Mouse (Mus musculus) limb, embryonic 10.5 days (tissue): ENCODE measurements around the gene Trim30d. TPM values are rescaled to one million over a fixed set of nuclear protein-coding genes. Genes with fewer than 3 reads are reported as not detected.
A peak's percentile ranks its signal among the peaks of the same experiment; 100 is the strongest.
"Not testable (repeated sequence)": the region's sequence is repeated elsewhere in the genome, so short reads cannot be mapped to it uniquely, and the experiment has no call there.

ENCODE experiments used
- DNase-seq: peaks from one replicate; pipeline ENCODE4 v3.0.0-alpha.2; 2017; ENCODE audit warnings: low spot score
- H3K27ac ChIP-seq: fragments of 300-500 bp; sonication (generic); 2 replicates; pipeline ENCODE4 v1.5.1; 2016; ENCODE audit warnings: mild to moderate bottlenecking
- H3K27me3 ChIP-seq: fragments of 300-500 bp; sonication (generic); 2 replicates; pipeline ENCODE4 v1.6.1; 2016; ENCODE audit warnings: low read depth, mild to moderate bottlenecking; ENCODE audit not compliant: poor library complexity, severe bottlenecking
- H3K36me3 ChIP-seq: fragments of 300-500 bp; sonication (generic); 2 replicates; pipeline ENCODE4 v1.6.1; 2016; ENCODE audit warnings: mild to moderate bottlenecking, moderate library complexity
- H3K4me1 ChIP-seq: fragments of 300-500 bp; sonication (generic); 2 replicates; pipeline ENCODE4 v1.6.1; 2016
- H3K4me3 ChIP-seq: fragments of 300-500 bp; sonication (generic); 2 replicates; pipeline ENCODE4 v1.5.1; 2016; ENCODE audit warnings: mild to moderate bottlenecking, moderate library complexity
- H3K9me3 ChIP-seq: fragments of 300-500 bp; sonication (generic); replicated peaks from 2 replicates; pipeline ENCODE4 v1.6.1; 2016; ENCODE audit warnings: mild to moderate bottlenecking
- WGBS: fragments of 180-500 bp; shearing (Covaris S2); methylation state at CpG from one replicate; pipeline ENCODE4 v1.1.7; 2016; 5-methylcytosine and 5-hydroxymethylcytosine counted together
- polyA plus RNA-seq: library from polyadenylated mRNA; unstranded; fragments of >200 nt; fragmentation: Nextera tagmentation; extraction: Ambion mirVana; gene quantifications from 2 replicates; pipeline ENCODE4 v1.2.1, GENCODE M21; 2016

Trim30d gene
- polyA plus RNA-seq, result 0.11 TPM in 1 of 2 replicates, not detected in the other

GRCm38 (mm10) chr7:104507421-104508065 lies at the start of gene Trim30d:
TSS of gene Trim30d (minus strand) at chr7:104507849.
- H3K4me1 ChIP-seq, H3K36me3 ChIP-seq, H3K4me3 ChIP-seq, H3K27me3 ChIP-seq, H3K27ac ChIP-seq, H3K9me3 ChIP-seq, DNase-seq: not testable (repeated sequence)

- Histone ChIP-seq H3K27ac (no peak overlapping the region), H3K4me3 (no peak overlapping the region), H3K27me3 (no peaks in the 10 kb centered on the region), H3K36me3 (no peaks in the 10 kb centered on the region), H3K4me1 (no peaks in the 10 kb centered on the region), H3K9me3 (no peaks in the 10 kb centered on the region)
- 75% methylated on average over 1 of the region's 1 CpGs for WGBS
- DNase-seq, result no peak
Observed at GRCm38 (mm10) chr7:104552700-104553099, 45.1 kb upstream of the Trim30d start.

- WGBS, result 81% methylated on average over 5 of the region's 5 CpGs
Observed at GRCm38 (mm10) chr7:104549833-104550232, 42.2 kb upstream of the Trim30d start, which contains the start of gene Olfr651. TSS of gene Olfr651 (plus strand) at chr7:104550133.

GRCm38 (mm10) chr7:104501589-104502371 lies 5.9 kb downstream of the Trim30d start:
- H3K4me3 ChIP-seq, result peak overlapping the region; percentile 58
- H3K4me1 ChIP-seq, result no peaks in the 10 kb centered on the region
- no peaks in the 10 kb centered on the region for H3K36me3 ChIP-seq
- no peaks in the 10 kb centered on the region for H3K9me3 ChIP-seq
- DNase-seq, result peak; percentile 60
- 2% methylated on average over 59 of the region's 59 CpGs for WGBS
- H3K27ac ChIP-seq, result peak overlapping the region; percentile 80
- peaks cover 10% of the 10 kb centered on the region; the same call in 1 of the 2 replicates for H3K27me3 ChIP-seq

More at GRCm38 (mm10) chr7:104549833-104550232, 42.2 kb upstream of the Trim30d start, which contains the start of gene Olfr651:
- no peaks in the 10 kb centered on the region for H3K27me3 ChIP-seq
- H3K9me3 ChIP-seq, result no peaks in the 10 kb centered on the region
- no peak within 1 kb of the TSS for H3K4me3 ChIP-seq
- no peak for DNase-seq
- H3K4me1 ChIP-seq, result no peaks in the 10 kb centered on the region
- no peak within 1 kb of the TSS for H3K27ac ChIP-seq
- H3K36me3 ChIP-seq, result no peaks in the 10 kb centered on the region

- H3K9me3 ChIP-seq, DNase-seq, H3K4me1 ChIP-seq, H3K27ac ChIP-seq, H3K36me3 ChIP-seq, H3K4me3 ChIP-seq: not testable (repeated sequence)
- H3K27me3 ChIP-seq, result peaks cover 10% of the 10 kb centered on the region; the same call in 1 of the 2 replicates
- 78% methylated on average over 6 of the region's 6 CpGs for WGBS
Observed at GRCm38 (mm10) chr7:104501186-104501585, 6.5 kb downstream of the Trim30d start.

GRCm38 (mm10) chr7:104499464-104499863 lies 8.2 kb downstream of the Trim30d start:
- H3K4me1 ChIP-seq, H3K36me3 ChIP-seq, H3K27ac ChIP-seq, H3K9me3 ChIP-seq, H3K4me3 ChIP-seq, DNase-seq: not testable (repeated sequence)
- H3K27me3 ChIP-seq, result peaks cover 10% of the 10 kb centered on the region; the same call in 1 of the 2 replicates
- WGBS, result 44% methylated on average over 7 of the region's 8 CpGs

GRCm38 (mm10) chr7:104465065-104465744 lies 42.4 kb downstream of the Trim30d start, which contains the start of gene Trim30a:
TSS of gene Trim30a (minus strand) at chr7:104465193.
- H3K27ac ChIP-seq, result no peak within 1 kb of the TSS
- H3K27me3 ChIP-seq, result no peaks in the 10 kb centered on the region
- H3K4me1 ChIP-seq, result no peaks in the 10 kb centered on the region
- DNase-seq, result no peak
- no peak within 1 kb of the TSS for H3K4me3 ChIP-seq
- no peaks in the 10 kb centered on the region for H3K9me3 ChIP-seq
- 78% methylated on average over 3 of the region's 3 CpGs for WGBS
- H3K36me3 ChIP-seq, result no peaks in the 10 kb centered on the region

- DNase-seq, result no peak
- H3K27me3 ChIP-seq, result no peaks in the 10 kb centered on the region
- H3K4me3 ChIP-seq, result no peak overlapping the region
- H3K27ac ChIP-seq, result no peak overlapping the region
- H3K36me3 ChIP-seq, result no peaks in the 10 kb centered on the region
- 68% methylated on average over 2 of the region's 2 CpGs for WGBS
- H3K4me1 ChIP-seq, result no peaks in the 10 kb centered on the region
- H3K9me3 ChIP-seq, result no peaks in the 10 kb centered on the region
Observed at GRCm38 (mm10) chr7:104445961-104446645, 61.5 kb downstream of the Trim30d start.

Other genes with a start within 250 kb of the Trim30d start
- not detected in 2 replicates for gene Trim5, start 219.8 kb downstream of the Trim30d start, polyA plus RNA-seq
- gene Trim12a, start 192.4 kb downstream of the Trim30d start, polyA plus RNA-seq, result 1.7 and 2.3 TPM in 2 replicates
- gene Trim34b, start 178.4 kb downstream of the Trim30d start, polyA plus RNA-seq, result not detected in 2 replicates
- 0.79 and 1.1 TPM in 2 replicates for gene Trim12c, start 154.5 kb downstream of the Trim30d start, polyA plus RNA-seq
- gene Trim30b, start 138.0 kb downstream of the Trim30d start, polyA plus RNA-seq, result 0.05 and 0.09 TPM in 2 replicates
- gene Trim30c, start 107.0 kb downstream of the Trim30d start, polyA plus RNA-seq, result not detected in 2 replicates
- gene Trim30a, start 42.7 kb downstream of the Trim30d start, polyA plus RNA-seq, result 0.33 and 0.39 TPM in 2 replicates
- not detected in 2 replicates for gene Olfr651, start 42.3 kb upstream of the Trim30d start, polyA plus RNA-seq
- gene Olfr652, start 53.1 kb upstream of the Trim30d start, polyA plus RNA-seq, result not detected in 2 replicates
- gene Olfr653, start 69.5 kb upstream of the Trim30d start, polyA plus RNA-seq, result not detected in 2 replicates
- gene Olfr654, start 79.2 kb upstream of the Trim30d start, polyA plus RNA-seq, result not detected in 2 replicates
- not detected in 2 replicates for gene Olfr655, start 93.9 kb upstream of the Trim30d start, polyA plus RNA-seq
- not detected in 2 replicates for gene Olfr656, start 106.1 kb upstream of the Trim30d start, polyA plus RNA-seq
- not detected in 2 replicates for gene Olfr657, start 116.9 kb upstream of the Trim30d start, polyA plus RNA-seq
- gene Olfr658, start 139.5 kb upstream of the Trim30d start, polyA plus RNA-seq, result not detected in 2 replicates
- not detected in 2 replicates for gene Olfr659, start 158.9 kb upstream of the Trim30d start, polyA plus RNA-seq
- not detected in 2 replicates for gene Olfr661, start 178.7 kb upstream of the Trim30d start, polyA plus RNA-seq